Mouse (Mus musculus) liver, adult (tissue): ENCODE data around the gene Col26a1.

Experiments used
- GATA4 ChIP-seq: IDR thresholded peaks from 2 replicates; pipeline ENCODE4 v1.6.1; 2014; ENCODE audit warnings: mild to moderate bottlenecking, low read length; ENCODE audit not compliant: insufficient replicate concordance

Gene Col26a1

GRCm38 (mm10) chr5:136746596-136746995 is 136.4 kb downstream of the Col26a1 start:
- no peak for TF ChIP-seq GATA4

GRCm38 (mm10) chr5:136738918-136739317 is 144.1 kb downstream of the Col26a1 start:
- TF ChIP-seq GATA4 = no peak

GRCm38 (mm10) chr5:136721596-136721995 is 161.4 kb downstream of the Col26a1 start:
- TF ChIP-seq GATA4 = no peak

- TF ChIP-seq GATA4 = no peak
These were observed 164.4 kb downstream of the Col26a1 start for GRCm38 (mm10) chr5:136718656-136719055.

- TF ChIP-seq GATA4 = no peak
These were observed 165.5 kb downstream of the Col26a1 start for GRCm38 (mm10) chr5:136717573-136717854.

GRCm38 (mm10) chr5:136716696-136717572 is 166.1 kb downstream of the Col26a1 start:
- no peak for TF ChIP-seq GATA4

- TF ChIP-seq GATA4 = no peak
These were observed 168.1 kb downstream of the Col26a1 start for GRCm38 (mm10) chr5:136714879-136715278.

GRCm38 (mm10) chr5:136714232-136714875 is 168.7 kb downstream of the Col26a1 start:
- TF ChIP-seq GATA4 = no peak

GRCm38 (mm10) chr5:136710742-136711141 is 172.3 kb downstream of the Col26a1 start:
- no peak for TF ChIP-seq GATA4

- TF ChIP-seq GATA4 = no peak
These were observed 174.9 kb downstream of the Col26a1 start for GRCm38 (mm10) chr5:136708116-136708515.

GRCm38 (mm10) chr5:136706803-136707202 is 176.2 kb downstream of the Col26a1 start:
- TF ChIP-seq GATA4 = no peak

- no peak for TF ChIP-seq GATA4
These were observed 177.5 kb downstream of the Col26a1 start for GRCm38 (mm10) chr5:136705532-136705931.

GRCm38 (mm10) chr5:136704151-136704550 is 178.9 kb downstream of the Col26a1 start:
- TF ChIP-seq GATA4 = no peak

GRCm38 (mm10) chr5:136703751-136704150 is 179.3 kb downstream of the Col26a1 start:
- TF ChIP-seq GATA4 = no peak

GRCm38 (mm10) chr5:136702159-136702725 is 180.8 kb downstream of the Col26a1 start:
- TF ChIP-seq GATA4 = no peak

- no peak for TF ChIP-seq GATA4
These were observed 185.4 kb downstream of the Col26a1 start for GRCm38 (mm10) chr5:136697618-136698017.
